Mouse (Mus musculus) megakaryocyte, embryonic 14.5 days (primary cell): ENCODE data around the gene Gfod1.

Experiments
- FLI1 ChIP-seq: IDR thresholded peaks from 2 replicates; pipeline ENCODE4 v1.6.1; 2012; ENCODE audit warnings: low read length, inconsistent platforms, mixed read lengths
- GATA1 ChIP-seq: IDR thresholded peaks from 3 replicates; pipeline ENCODE4 v1.6.1; 2012; ENCODE audit warnings: mixed read lengths, low read length, inconsistent platforms, borderline replicate concordance

DNA sequence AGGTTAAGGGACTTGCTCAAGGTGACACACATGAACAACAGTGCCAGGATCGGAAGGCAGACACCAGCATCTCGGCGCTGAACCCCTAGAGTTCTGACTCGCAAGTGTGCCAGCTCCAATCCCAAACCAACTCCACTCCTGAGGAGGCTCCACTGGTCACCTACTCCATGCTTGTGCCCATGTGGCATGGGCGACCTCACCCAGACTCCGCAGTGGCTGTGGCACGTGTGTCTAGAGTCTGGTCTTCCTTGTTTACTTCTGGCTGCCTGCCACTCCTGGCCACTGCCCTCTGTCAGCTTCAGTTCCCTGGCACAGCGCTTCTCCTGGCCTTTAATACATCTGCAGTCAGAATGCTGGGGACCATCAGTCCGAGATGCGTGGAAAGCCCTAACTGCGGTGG is 728 bp upstream of the Gfod1 start:
- no peak for TF ChIP-seq GATA1
- no peak for TF ChIP-seq FLI1
